Comparison of ENCODE assay signal across 34 mouse cellular contexts in the genomic region with DNA sequence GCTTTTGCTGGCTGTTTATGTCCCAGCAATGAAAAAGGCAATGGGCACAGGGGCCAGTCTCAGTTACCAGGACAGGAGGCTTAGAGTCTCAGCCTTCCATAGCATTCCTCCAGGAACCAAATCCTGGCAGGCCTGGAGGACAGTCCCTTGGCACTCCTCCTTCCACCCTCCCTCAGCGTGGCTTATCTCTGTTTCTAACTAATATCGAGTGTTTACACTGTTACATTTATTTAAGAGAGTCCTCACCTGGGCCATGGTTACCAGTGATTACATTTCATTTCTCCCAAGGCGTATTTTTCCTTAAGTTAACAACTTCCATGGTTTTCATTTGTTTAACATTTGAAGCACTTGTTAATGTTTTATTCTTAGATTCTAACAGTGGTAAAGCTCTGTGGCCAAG. TPM values are rescaled to one million over a fixed set of nuclear protein-coding genes. Genes with fewer than 3 reads are reported as not detected.
DNase-seq lines count a peak whose midpoint lies in the region; ATAC-seq and TF ChIP-seq lines count a peak whose summit lies in the region.
"Had no signal": no experiment of that assay in that cellular context is flagged by ENCODE, and none has a peak within 500 bp of the region (broad histone marks: within the 10 kb centered on the region; RNA-seq: fewer than 3 reads in every experiment).

No protein-coding gene starts in this region.

- WGBS in lung, embryonic 14.5 days: 42% methylated on average over 3 of the region's 3 CpGs
- WGBS in small intestine, adult 2 months: 20% methylated on average over 3 of the region's 3 CpGs
- 76% methylated on average over 3 of the region's 3 CpGs for WGBS in hindbrain, embryonic 16.5 days
- 79% methylated on average over 3 of the region's 3 CpGs for WGBS in forebrain, embryonic 12.5 days

- H3K4me1 ChIP-seq in lung, embryonic 14.5 days (ENCODE audit: insufficient read depth): no peaks in the 10 kb centered on the region; the same call in 1 of the 2 replicates
- peaks cover 8% of the 10 kb centered on the region; the same call in 1 of the 2 replicates for H3K4me1 ChIP-seq in small intestine, adult 2 months (ENCODE audit: control insufficient read depth, insufficient read depth, insufficient read length, low read length)
- H3K4me1 ChIP-seq in hindbrain, embryonic 16.5 days (ENCODE audit: control insufficient read depth, insufficient read depth, low read depth, low read length): no peaks in the 10 kb centered on the region
- no peaks in the 10 kb centered on the region for H3K4me1 ChIP-seq in forebrain, embryonic 12.5 days
- H3K4me1 ChIP-seq: embryonic facial prominence, embryonic 10.5 days; heart, embryonic 10.5 days; limb, embryonic 15.5 days; liver, embryonic 13.5 days; midbrain, embryonic 13.5 days; neural tube, embryonic 13.5 days had no signal

- no peaks in the 10 kb centered on the region for H3K27me3 ChIP-seq in lung, embryonic 14.5 days (ENCODE audit: insufficient read depth, low read length)
- no peaks in the 10 kb centered on the region for H3K27me3 ChIP-seq in small intestine, adult 2 months (ENCODE audit: control insufficient read depth, insufficient read depth, low read length)
- no peaks in the 10 kb centered on the region for H3K27me3 ChIP-seq in hindbrain, embryonic 16.5 days (replicated peaks; ENCODE audit: control insufficient read depth, insufficient read depth, low read length)
- no peaks in the 10 kb centered on the region for H3K27me3 ChIP-seq in forebrain, embryonic 12.5 days
- H3K27me3 ChIP-seq: embryonic facial prominence, embryonic 15.5 days; kidney, embryonic 15.5 days; limb, embryonic 15.5 days; liver, embryonic 13.5 days; midbrain, embryonic 13.5 days; neural tube, embryonic 13.5 days had no signal

- TF ChIP-seq CTCF in lung, embryonic 14.5 days (IDR thresholded peaks at IDR 0.05; ENCODE audit: low read depth): no peak
- TF ChIP-seq CTCF in small intestine, adult 2 months (IDR thresholded peaks at IDR 0.05; ENCODE audit: extremely low read depth, insufficient read length, insufficient replicate concordance, low read depth, low read length): no peak
- TF ChIP-seq CTCF in left cerebral cortex, adult 2 months (IDR thresholded peaks at IDR 0.05): no peak

- H3K4me2 ChIP-seq in lung, embryonic 14.5 days: no peak overlapping the region
- H3K4me2 ChIP-seq in hindbrain, embryonic 16.5 days (ENCODE audit: low read length): no peak overlapping the region
- no peak overlapping the region for H3K4me2 ChIP-seq in forebrain, embryonic 12.5 days
- H3K4me2 ChIP-seq: embryonic facial prominence, embryonic 15.5 days; hindbrain, embryonic 14.5 days; kidney, embryonic 15.5 days; limb, embryonic 15.5 days; liver, embryonic 13.5 days; midbrain, embryonic 13.5 days; neural tube, embryonic 13.5 days had no signal

- H3K9ac ChIP-seq in lung, embryonic 14.5 days: no peak overlapping the region
- no peak overlapping the region for H3K9ac ChIP-seq in hindbrain, embryonic 16.5 days (ENCODE audit: low read depth, low read length)
- no peak overlapping the region for H3K9ac ChIP-seq in forebrain, embryonic 12.5 days
- H3K9ac ChIP-seq: embryonic facial prominence, embryonic 15.5 days; hindbrain, embryonic 14.5 days; kidney, embryonic 15.5 days; limb, embryonic 15.5 days; liver, embryonic 13.5 days; midbrain, embryonic 13.5 days; neural tube, embryonic 13.5 days had no signal

- no peak for TF ChIP-seq POLR2A in small intestine, adult 2 months (IDR thresholded peaks at IDR 0.05; ENCODE audit: low read depth, low read length)

- ATAC-seq in lung, embryonic 14.5 days (ENCODE audit: insufficient read depth): peak; percentile 72
- no peak for ATAC-seq in hindbrain, embryonic 16.5 days
- no peak for ATAC-seq in forebrain, embryonic 12.5 days (ENCODE audit: low FRiP score)
- ATAC-seq: CD4-positive, CD25-positive, alpha-beta regulatory T cell, adult 4 months; forebrain, embryonic 14.5 days; inflammation-experienced regulatory T-cells, adult 6 months; midbrain, embryonic 13.5 days had no signal

- H3K4me3 ChIP-seq in lung, embryonic 14.5 days (ENCODE audit: low read depth, low read length): no peak overlapping the region
- H3K4me3 ChIP-seq in small intestine, adult 2 months (ENCODE audit: low read depth, low read length): no peak overlapping the region
- H3K4me3 ChIP-seq in hindbrain, embryonic 16.5 days (ENCODE audit: low read length): no peak overlapping the region
- no peak overlapping the region for H3K4me3 ChIP-seq in forebrain, embryonic 12.5 days (replicated peaks)
- H3K4me3 ChIP-seq in left cerebral cortex, adult 2 months: no peak overlapping the region
- H3K4me3 ChIP-seq: embryonic facial prominence, embryonic 10.5 days; embryonic facial prominence, embryonic 15.5 days; heart, embryonic 10.5 days; kidney, embryonic 15.5 days; limb, embryonic 10.5 days; limb, embryonic 15.5 days; liver, embryonic 13.5 days; midbrain, embryonic 13.5 days; neural tube, embryonic 13.5 days had no signal

- H3K27ac ChIP-seq in lung, embryonic 14.5 days (ENCODE audit: low read depth): no peak overlapping the region
- H3K27ac ChIP-seq in small intestine, adult 2 months (ENCODE audit: insufficient read depth, low read depth, low read length): peak overlapping the region; percentile 43; the same call in 1 of the 2 replicates
- H3K27ac ChIP-seq in hindbrain, embryonic 16.5 days (ENCODE audit: low read depth, low read length): no peak overlapping the region
- no peak overlapping the region for H3K27ac ChIP-seq in forebrain, embryonic 12.5 days
- H3K27ac ChIP-seq in left cerebral cortex, adult 2 months: no peak overlapping the region
- H3K27ac ChIP-seq: embryonic facial prominence, embryonic 10.5 days; embryonic facial prominence, embryonic 15.5 days; heart, embryonic 10.5 days; hindbrain, embryonic 14.5 days; limb, embryonic 10.5 days; limb, embryonic 15.5 days; liver, embryonic 13.5 days; macrophage; midbrain, embryonic 13.5 days; neural tube, embryonic 13.5 days had no signal

- no peaks in the 10 kb centered on the region for H3K9me3 ChIP-seq in lung, embryonic 14.5 days (ENCODE audit: low read depth, low read length)
- no peaks in the 10 kb centered on the region for H3K9me3 ChIP-seq in hindbrain, embryonic 16.5 days (ENCODE audit: control insufficient read depth, low read length)
- no peaks in the 10 kb centered on the region for H3K9me3 ChIP-seq in forebrain, embryonic 12.5 days
- H3K9me3 ChIP-seq: embryonic facial prominence, embryonic 10.5 days; embryonic facial prominence, embryonic 15.5 days; heart, embryonic 10.5 days; kidney, embryonic 15.5 days; limb, embryonic 10.5 days; limb, embryonic 15.5 days; liver, embryonic 13.5 days; midbrain, embryonic 13.5 days; neural tube, embryonic 13.5 days had no signal

- H3K36me3 ChIP-seq in lung, embryonic 14.5 days (ENCODE audit: insufficient read depth): no peaks in the 10 kb centered on the region
- H3K36me3 ChIP-seq in small intestine, adult 2 months (ENCODE audit: control insufficient read depth, insufficient read depth, low read length): no peaks in the 10 kb centered on the region
- H3K36me3 ChIP-seq in hindbrain, embryonic 16.5 days (ENCODE audit: control insufficient read depth, insufficient read depth, low read length): no peaks in the 10 kb centered on the region
- H3K36me3 ChIP-seq in forebrain, embryonic 12.5 days (replicated peaks): no peaks in the 10 kb centered on the region
- H3K36me3 ChIP-seq: embryonic facial prominence, embryonic 10.5 days; embryonic facial prominence, embryonic 15.5 days; heart, embryonic 10.5 days; kidney, embryonic 15.5 days; limb, embryonic 10.5 days; limb, embryonic 15.5 days; liver, embryonic 13.5 days; midbrain, embryonic 13.5 days; neural tube, embryonic 13.5 days had no signal

- intact Hi-C loops in left cerebral cortex, adult 2 months (cut with DNase I): no loop called here

- DNase-seq in lung, embryonic 14.5 days: peak; percentile 40
- DNase-seq in lung, postnatal 10 days: peak; percentile 39
- no peak for DNase-seq in cerebellum, postnatal 4 days (ENCODE audit: low spot score in 2 of 2)
- DNase-seq in left cerebral cortex, adult 2 months (ENCODE audit: extremely low spot score in 1 of 2, low spot score in 2 of 2): no peak
- DNase-seq: adrenal gland, postnatal 25 days; cerebellum, adult 18-20 months; cerebellum, postnatal 10 days; gastrocnemius, postnatal 25 days; heart, adult 11 months; kidney, adult 18-20 months; layer of hippocampus, postnatal 36 days; liver, embryonic 13.5 days; thymus, adult 2 months; thymus, postnatal 36 days had no signal

RNA-seq across cellular contexts. Expression of gene Cyp2s1, which starts 28.2 kb away (rescaled TPM):
- 3.2 and 3.8 TPM in 2 replicates for polyA plus RNA-seq in lung, embryonic 14.5 days (2014; fragmentation: Nextera tagmentation; extraction: Ambion mirVana)
- 65.6 and 74.2 TPM in 2 replicates for polyA plus RNA-seq in small intestine, adult 2 months (2012; rRNA removed)
- 4.1 and 4.6 TPM in 2 replicates for polyA plus RNA-seq in hindbrain, embryonic 16.5 days (2015; fragmentation: Nextera tagmentation; extraction: Ambion mirVana)
- 0.51 and 0.55 TPM in 2 replicates for polyA plus RNA-seq in forebrain, embryonic 12.5 days (2016; fragmentation: Nextera tagmentation; extraction: Ambion mirVana)
- 1 to 10 TPM; 3.2 to 4.2 TPM for total RNA-seq in left cerebral cortex, adult 2 months (2021)
- total RNA-seq: megakaryocyte-erythroid progenitor cell, adult 5-6 weeks had no signal

RNA-seq across cellular contexts. Expression of gene Cyp2b10, which starts 52.5 kb away (rescaled TPM):
- polyA plus RNA-seq in lung, embryonic 14.5 days (2014; fragmentation: Nextera tagmentation; extraction: Ambion mirVana): 0.47 TPM in 1 of 2 replicates, not detected in the other
- 40.2 and 48.9 TPM in 2 replicates for polyA plus RNA-seq in small intestine, adult 2 months (2012; rRNA removed)
- not detected in 2 replicates for polyA plus RNA-seq in hindbrain, embryonic 16.5 days (2015; fragmentation: Nextera tagmentation; extraction: Ambion mirVana)
- polyA plus RNA-seq in forebrain, embryonic 12.5 days (2016; fragmentation: Nextera tagmentation; extraction: Ambion mirVana): not detected in 2 replicates
- total RNA-seq in left cerebral cortex, adult 2 months (2021): under 1 TPM in 1 of 2 experiments, not detected in 1; 0.18 TPM
- total RNA-seq: gastrocnemius, postnatal 25 days; left cerebral cortex, postnatal 10 days; megakaryocyte-erythroid progenitor cell, adult 5-6 weeks had no signal
- polyA plus RNA-seq: brain, embryonic 14.5 days; CD4-positive, CD25-positive, alpha-beta regulatory T cell, adult 4 months; embryonic facial prominence, embryonic 10.5 days; embryonic facial prominence, embryonic 15.5 days; forebrain, embryonic 14.5 days; heart, embryonic 10.5 days; heart, embryonic 16.5 days; hindbrain, embryonic 14.5 days; inflammation-experienced regulatory T-cells, adult 6 months; kidney, embryonic 15.5 days; limb, embryonic 10.5 days; limb, embryonic 15.5 days; macrophage; midbrain, embryonic 13.5 days; neural tube, embryonic 13.5 days had no signal

RNA-seq across cellular contexts. Expression of gene Axl, which starts 56.4 kb away (rescaled TPM):
- polyA plus RNA-seq in lung, embryonic 14.5 days (2014; fragmentation: Nextera tagmentation; extraction: Ambion mirVana): 44.1 and 46.5 TPM in 2 replicates
- 13.2 and 14.4 TPM in 2 replicates for polyA plus RNA-seq in small intestine, adult 2 months (2012; rRNA removed)
- 18.1 and 25.5 TPM in 2 replicates for polyA plus RNA-seq in hindbrain, embryonic 16.5 days (2015; fragmentation: Nextera tagmentation; extraction: Ambion mirVana)
- 31.0 and 33.6 TPM in 2 replicates for polyA plus RNA-seq in forebrain, embryonic 12.5 days (2016; fragmentation: Nextera tagmentation; extraction: Ambion mirVana)
- total RNA-seq in left cerebral cortex, adult 2 months (2021): 10 to 100 TPM; 33.2 to 40.5 TPM

Comparison
In these comparisons a context has a peak if more than half of its experiments do, and no peak if none do; other contexts are left out.
1. DNase-seq: peak in lung, embryonic 14.5 days (single experiment) and lung, postnatal 10 days (single experiment); none in cerebellum, postnatal 4 days (0 of 2) and left cerebral cortex, adult 2 months (0 of 2).
2. RNA of gene Cyp2s1, which starts 28.2 kb away (polyA plus RNA-seq): 65.6 to 74.2 TPM in small intestine, adult 2 months; 4.1 to 4.6 TPM in hindbrain, embryonic 16.5 days, 3.2 to 3.8 TPM in lung, embryonic 14.5 days and 0.51 to 0.55 TPM in forebrain, embryonic 12.5 days; every median in the first group is over 10 times any median in the second.
3. RNA of gene Cyp2b10, which starts 52.5 kb away (polyA plus RNA-seq): 40.2 to 48.9 TPM in small intestine, adult 2 months; 0.47 TPM in lung, embryonic 14.5 days, not detected in hindbrain, embryonic 16.5 days and not detected in forebrain, embryonic 12.5 days; every median in the first group is over 10 times any median in the second.